Mouse (Mus musculus) Patski (cell line): ENCODE data around the gene Rbm5. TPM values are rescaled to one million over a fixed set of nuclear protein-coding genes. Genes with fewer than 3 reads are reported as not detected.

Source experiments
- ATAC-seq: fragments of 100-300 bp; one replicate; pipeline ENCODE4 v1.8.0; 2021
- CTCF ChIA-PET: fragments of 350-600 bp; sonication (Branson Sonifier 250); formaldehyde crosslinking; loops from one replicate; lab custom pipeline; 2022; ENCODE audit warnings: inconsistent platforms; lab: Charles Lee
- POLR2A ChIA-PET: fragments of 350-600 bp; sonication (Branson Sonifier 250); formaldehyde crosslinking; loops from one replicate; lab custom pipeline; 2022; ENCODE audit warnings: antibody characterized with exemption, inconsistent platforms; lab: Charles Lee
- DNase-seq: peaks from one replicate; pipeline ENCODE4 v3.0.0-alpha.2; 2011; ENCODE audit warnings: low read depth, low spot score
- H3K27me3 ChIP-seq: fragments of 371-371 bp; one replicate; pipeline ENCODE4 v1.5.1; 2021
- CTCF ChIP-seq: fragments of 100-300 bp; IDR thresholded peaks from one replicate; pipeline ENCODE4 v1.5.1; 2021
- in situ Hi-C: fragments of 300-500 bp; cut with MboI; formaldehyde crosslinking; loops from 3 replicates; pipeline ENCODE4 v1.11.1; 2018; ENCODE audit warnings: low pct_unique_long_range_greater_than_20kb, mixed read lengths
- polyA plus RNA-seq: library from polyadenylated mRNA; unstranded; gene quantifications from one replicate; pipeline ENCODE4 v1.2.3, GENCODE M21; 2021

Gene Rbm5
- polyA plus RNA-seq, 1 experiment from 2014 or later: 113 TPM

DNA sequence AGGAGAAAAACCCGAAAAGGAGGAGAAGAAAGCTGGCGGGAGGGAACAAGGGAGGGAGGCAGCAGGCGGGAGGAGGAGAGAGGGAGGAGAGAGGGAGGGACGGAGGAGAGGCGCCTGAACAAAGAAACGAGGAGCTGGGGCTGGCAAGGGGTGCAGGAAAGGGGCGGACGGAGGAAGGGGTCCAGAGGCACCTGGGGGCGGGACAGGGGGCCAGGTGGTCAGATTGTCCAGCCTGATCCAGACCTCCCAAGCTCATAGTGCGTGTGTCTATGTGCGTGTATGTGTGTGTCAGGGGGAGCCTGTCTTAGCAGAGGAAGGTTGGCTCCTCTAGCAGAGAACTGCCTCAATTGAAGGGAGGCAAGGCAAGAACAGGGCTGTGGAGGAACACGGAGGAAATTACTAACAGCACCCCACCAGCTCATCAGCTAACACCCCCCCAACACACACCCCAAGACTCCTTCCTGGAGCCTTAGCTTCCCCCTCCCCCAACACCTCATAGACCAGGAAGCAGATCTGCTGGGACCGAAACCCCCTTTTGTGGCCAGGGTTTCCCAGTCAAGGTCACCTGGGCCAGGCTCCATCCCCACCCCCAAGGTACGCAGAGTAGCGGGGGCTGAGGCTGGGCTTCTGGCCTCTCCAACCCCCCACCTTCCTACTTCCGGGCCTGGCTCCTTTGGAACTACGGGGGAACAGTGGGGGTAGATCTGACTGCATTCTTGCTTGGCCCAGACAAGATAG, 62.9 kb downstream of the Rbm5 start:
- in situ Hi-C loops: loop anchor here (25.0 kb wide), 1 partner anchor 396 kb away; no protein-coding TSS in a partner anchor
- POLR2A ChIA-PET: interaction anchor here (1.1 to 3.3 kb wide), 5 partner anchors 9 to 33 kb away, joined by 4 to 20 read pairs (median 6); no protein-coding TSS in a partner anchor
- CTCF ChIA-PET: interaction anchor here (0.7 to 1.7 kb wide), 7 partner anchors 9 to 135 kb away, joined by 3 to 8 read pairs (median 3); no protein-coding TSS in a partner anchor
- DNase-seq (no peak), ATAC-seq (no peak)
- no peak for TF ChIP-seq CTCF
- no peaks in the 10 kb centered on the region for H3K27me3 ChIP-seq

- no peak for TF ChIP-seq CTCF
- POLR2A ChIA-PET: interaction anchor here (1.5 to 3.3 kb wide), 3 partner anchors 8 to 31 kb away, joined by 5 to 20 read pairs (median 18); no protein-coding TSS in a partner anchor
- in situ Hi-C loops: loop anchor here (25.0 kb wide), 1 partner anchor 394 kb away; no protein-coding TSS in a partner anchor
- CTCF ChIA-PET: interaction anchor here (1.0 to 1.7 kb wide), 4 partner anchors 8 to 61 kb away, joined by 3 to 7 read pairs (median 4); no protein-coding TSS in a partner anchor
- no peaks in the 10 kb centered on the region for H3K27me3 ChIP-seq
- DNase-seq (no peak), ATAC-seq (no peak)
Observed at GRCm38 (mm10) chr9:107706781-107707211, 64.0 kb downstream of the Rbm5 start.

- CTCF ChIA-PET: interaction anchor here (2.1 kb wide), 1 partner anchor 10 kb away, joined by 4 read pairs; no protein-coding TSS in a partner anchor
- no peak for DNase-seq
- no peaks in the 10 kb centered on the region for H3K27me3 ChIP-seq
- TF ChIP-seq CTCF: no peak
- ATAC-seq: no peak
- in situ Hi-C loops: loop anchor here (25.0 kb wide), 1 partner anchor 391 kb away; no protein-coding TSS in a partner anchor
- POLR2A ChIA-PET: interaction anchor here (1.1 to 2.7 kb wide), 2 partner anchors 11 kb away, joined by 3 to 12 read pairs; no protein-coding TSS in a partner anchor
Observed at GRCm38 (mm10) chr9:107703337-107704122, 67.3 kb downstream of the Rbm5 start.

GRCm38 (mm10) chr9:107702606-107703185, 68.1 kb downstream of the Rbm5 start:
- in situ Hi-C loops: loop anchor here (25.0 kb wide), 1 partner anchor 390 kb away; no protein-coding TSS in a partner anchor
- ChIA-PET POLR2A (interaction anchor here (0.7 to 2.7 kb wide), 3 partner anchors 11 to 37 kb away, joined by 3 to 12 read pairs (median 5); no protein-coding TSS in a partner anchor), CTCF (interaction anchor here (1.1 to 2.1 kb wide), 3 partner anchors 9 to 58 kb away, joined by 4 to 9 read pairs (median 4); no protein-coding TSS in a partner anchor)
- H3K27me3 ChIP-seq: no peaks in the 10 kb centered on the region
- DNase-seq (no peak), ATAC-seq (no peak)
- TF ChIP-seq CTCF: no peak

DNA sequence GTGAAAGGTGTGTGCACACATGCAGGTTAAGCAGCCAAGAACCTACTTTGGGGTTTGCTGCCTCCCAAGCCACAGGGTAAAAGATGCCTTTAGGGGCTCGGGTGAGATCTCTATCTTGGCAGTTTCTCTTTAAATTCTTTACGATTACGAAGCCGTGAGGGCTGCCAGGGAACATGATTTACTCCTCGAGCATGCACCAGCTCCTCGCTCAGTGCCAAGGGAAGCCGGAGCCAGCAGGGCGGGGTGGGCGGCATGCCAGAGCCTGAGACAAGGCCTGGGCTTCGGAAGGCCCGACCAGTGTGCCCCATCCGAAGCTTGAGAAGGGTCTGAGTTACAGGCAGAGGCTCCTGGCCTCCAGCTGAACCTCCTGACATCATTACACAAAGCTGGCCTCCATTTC, 69.2 kb downstream of the Rbm5 start:
- TF ChIP-seq CTCF: no peak
- no peaks in the 10 kb centered on the region for H3K27me3 ChIP-seq
- DNase-seq: peak; percentile 89
- in situ Hi-C loops: loop anchor here (25.0 kb wide), 1 partner anchor 389 kb away; no protein-coding TSS in a partner anchor
- ChIA-PET POLR2A (interaction anchor here (1.0 to 2.7 kb wide), 4 partner anchors 12 to 38 kb away, joined by 4 to 12 read pairs (median 4); no protein-coding TSS in a partner anchor), CTCF (interaction anchor here (0.8 to 1.7 kb wide), 7 partner anchors 9 to 57 kb away, joined by 3 to 9 read pairs (median 3); partner anchors contain the start of gene Sema3f)
- ATAC-seq: peak; percentile 29

- in situ Hi-C loops: loop anchor here (25.0 kb wide), 1 partner anchor 388 kb away; no protein-coding TSS in a partner anchor
- CTCF ChIA-PET: interaction anchor here (0.9 to 1.5 kb wide), 2 partner anchors 14 to 38 kb away, joined by 5 to 8 read pairs; no protein-coding TSS in a partner anchor
- DNase-seq (peak; percentile 80), ATAC-seq (peak; percentile 48)
- no peaks in the 10 kb centered on the region for H3K27me3 ChIP-seq
- TF ChIP-seq CTCF: no peak
- POLR2A ChIA-PET: interaction anchor here (1.4 to 4.0 kb wide), 4 partner anchors 8 to 36 kb away, joined by 4 to 20 read pairs (median 6); no protein-coding TSS in a partner anchor
Observed at GRCm38 (mm10) chr9:107700114-107700571, 70.7 kb downstream of the Rbm5 start.

GRCm38 (mm10) chr9:107699376-107699980, 71.3 kb downstream of the Rbm5 start:
- ChIA-PET CTCF (interaction anchor here (0.9 to 1.6 kb wide), 4 partner anchors 8 to 38 kb away, joined by 3 to 11 read pairs (median 6); no protein-coding TSS in a partner anchor), POLR2A (interaction anchor here (1.4 to 4.0 kb wide), 4 partner anchors 9 to 37 kb away, joined by 4 to 20 read pairs (median 6); no protein-coding TSS in a partner anchor)
- ATAC-seq: no peak
- DNase-seq: no peak
- no peaks in the 10 kb centered on the region for H3K27me3 ChIP-seq
- TF ChIP-seq CTCF: no peak
- in situ Hi-C loops: no loop called here

- ATAC-seq: peak; percentile 20
- CTCF ChIA-PET: interaction anchor here (1.1 to 1.6 kb wide), 2 partner anchors 9 to 39 kb away, joined by 3 to 11 read pairs; no protein-coding TSS in a partner anchor
- in situ Hi-C loops: no loop called here
- POLR2A ChIA-PET: interaction anchor here (1.0 to 4.0 kb wide), 5 partner anchors 10 to 39 kb away, joined by 3 to 20 read pairs (median 5); no protein-coding TSS in a partner anchor
- no peak for DNase-seq
- no peaks in the 10 kb centered on the region for H3K27me3 ChIP-seq
- TF ChIP-seq CTCF: no peak
Observed at GRCm38 (mm10) chr9:107698611-107699190, 72.1 kb downstream of the Rbm5 start.
